Comparison of ENCODE assay signal across 25 mouse cellular contexts in genomic region chr14:117346372-117346885, GRCm38 (mm10).
DNase-seq lines count a peak whose midpoint lies in the region; ATAC-seq and TF ChIP-seq lines count a peak whose summit lies in the region.
"Had no signal": no experiment of that assay in that cellular context is flagged by ENCODE, and none has a peak within 500 bp of the region (broad histone marks: within the 10 kb centered on the region; RNA-seq: fewer than 3 reads in every experiment).

No protein-coding gene starts in this region.

- H3K36me3 ChIP-seq in neural tube, embryonic 14.5 days (ENCODE audit: control insufficient read depth, insufficient read depth, low read length), result no peaks in the 10 kb centered on the region
- H3K36me3 ChIP-seq in forebrain, embryonic 13.5 days (ENCODE audit: poor library complexity, severe bottlenecking), result no peaks in the 10 kb centered on the region
- H3K36me3 ChIP-seq in forebrain, embryonic 16.5 days (ENCODE audit: control insufficient read depth, insufficient read depth), result no peaks in the 10 kb centered on the region
- H3K36me3 ChIP-seq: G1E; heart, embryonic 12.5 days; heart, embryonic 15.5 days had no signal

- 0 out of 2 replicates have a peak, but pooled peaks have one; percentile 28 for ATAC-seq in neural tube, embryonic 14.5 days (ENCODE audit: low read depth)
- peak; percentile 84 for ATAC-seq in forebrain, embryonic 13.5 days
- peak; percentile 82 for ATAC-seq in forebrain, embryonic 16.5 days
- no peak for ATAC-seq in inflammation-experienced regulatory T-cells, adult 6 months
- ATAC-seq: hindbrain, postnatal 0 days; intestine, postnatal 0 days had no signal

- H3K27ac ChIP-seq in neural tube, embryonic 14.5 days (ENCODE audit: low read depth, low read length), result no peak overlapping the region
- no peak overlapping the region for H3K27ac ChIP-seq in forebrain, embryonic 13.5 days
- H3K27ac ChIP-seq in forebrain, embryonic 16.5 days (ENCODE audit: low read length), result no peak overlapping the region
- H3K27ac ChIP-seq: heart, embryonic 15.5 days; hindbrain, embryonic 14.5 days; hindbrain, postnatal 0 days had no signal

- whole genome bisulfite sequencing in neural tube, embryonic 14.5 days, result 72% methylated on average over 6 of the region's 6 CpGs
- 71% methylated on average over 6 of the region's 6 CpGs for WGBS in forebrain, embryonic 13.5 days
- WGBS in forebrain, embryonic 16.5 days, result 51% methylated on average over 6 of the region's 6 CpGs

- no peak for TF ChIP-seq CTCF in brain, embryonic 14.5 days (IDR thresholded peaks at IDR 0.05; ENCODE audit: borderline replicate concordance, extremely low read depth, insufficient read depth, insufficient read length)

- TF ChIP-seq POLR2A in brain, embryonic 14.5 days (IDR thresholded peaks at IDR 0.05; ENCODE audit: borderline replicate concordance, extremely low read depth, insufficient read depth, insufficient read length, poor library complexity, severe bottlenecking), result no peak

- H3K27me3 ChIP-seq in neural tube, embryonic 14.5 days (ENCODE audit: control insufficient read depth, insufficient read depth, low read length), result no peaks in the 10 kb centered on the region
- H3K27me3 ChIP-seq in forebrain, embryonic 13.5 days, result no peaks in the 10 kb centered on the region
- no peaks in the 10 kb centered on the region for H3K27me3 ChIP-seq in forebrain, embryonic 16.5 days (replicated peaks; ENCODE audit: control insufficient read depth, insufficient read depth, low read length)
- H3K27me3 ChIP-seq: CH12.LX; heart, embryonic 12.5 days; heart, embryonic 15.5 days had no signal

- H3K4me2 ChIP-seq in neural tube, embryonic 14.5 days (ENCODE audit: low read depth, low read length), result no peak overlapping the region
- no peak overlapping the region for H3K4me2 ChIP-seq in forebrain, embryonic 13.5 days
- H3K4me2 ChIP-seq in forebrain, embryonic 16.5 days (ENCODE audit: low read length), result no peak overlapping the region
- H3K4me2 ChIP-seq: heart, embryonic 12.5 days; heart, embryonic 15.5 days; hindbrain, embryonic 14.5 days had no signal

- H3K9me3 ChIP-seq in neural tube, embryonic 14.5 days (ENCODE audit: control insufficient read depth, low read length), result no peaks in the 10 kb centered on the region
- H3K9me3 ChIP-seq in forebrain, embryonic 13.5 days (replicated peaks), result no peaks in the 10 kb centered on the region
- H3K9me3 ChIP-seq in forebrain, embryonic 16.5 days (ENCODE audit: control insufficient read depth, low read length), result no peaks in the 10 kb centered on the region
- H3K9me3 ChIP-seq: heart, embryonic 12.5 days; heart, embryonic 15.5 days had no signal

- DNase-seq in neural tube, embryonic 10.5 days (ENCODE audit: extremely low spot score, low spot score), result no peak
- peak; percentile 69 for DNase-seq in brain, embryonic 14.5 days (ENCODE audit: low read depth)
- no peak for DNase-seq in yolk sac, embryonic 10.5 days (ENCODE audit: low spot score)
- DNase-seq in spleen, postnatal 10 days (ENCODE audit: low spot score in 2 of 2), result no peak
- DNase-seq: adrenal gland, adult 2 months; adrenal gland, postnatal 14 days; B cell, adult 2 months; cerebellum, adult 18-20 months; cerebellum, adult 9-10 months; cerebellum, postnatal 14 days; gastrocnemius, postnatal 25 days; heart, adult 18-20 months; heart, postnatal 10 days; heart, postnatal 4 days had no signal

- no peak overlapping the region for H3K9ac ChIP-seq in neural tube, embryonic 14.5 days (replicated peaks; ENCODE audit: low read depth, low read length)
- no peak overlapping the region for H3K9ac ChIP-seq in forebrain, embryonic 13.5 days
- no peak overlapping the region for H3K9ac ChIP-seq in forebrain, embryonic 16.5 days (replicated peaks; ENCODE audit: low read depth, low read length)
- H3K9ac ChIP-seq: heart, embryonic 12.5 days; heart, embryonic 15.5 days; hindbrain, embryonic 14.5 days had no signal

- no peak overlapping the region for H3K4me3 ChIP-seq in neural tube, embryonic 14.5 days (ENCODE audit: low read depth, low read length)
- H3K4me3 ChIP-seq in forebrain, embryonic 13.5 days, result no peak overlapping the region
- H3K4me3 ChIP-seq in forebrain, embryonic 16.5 days (replicated peaks; ENCODE audit: low read length), result no peak overlapping the region
- H3K4me3 ChIP-seq: heart, embryonic 12.5 days; heart, embryonic 15.5 days had no signal

- no peaks in the 10 kb centered on the region for H3K4me1 ChIP-seq in neural tube, embryonic 14.5 days (ENCODE audit: control insufficient read depth, insufficient read depth, low read length)
- no peaks in the 10 kb centered on the region for H3K4me1 ChIP-seq in forebrain, embryonic 13.5 days
- H3K4me1 ChIP-seq in forebrain, embryonic 16.5 days (replicated peaks; ENCODE audit: control insufficient read depth, insufficient read depth, low read length), result no peaks in the 10 kb centered on the region
- H3K4me1 ChIP-seq: heart, embryonic 12.5 days; heart, embryonic 15.5 days had no signal
